Mouse (Mus musculus) midbrain, postnatal 0 days (tissue): ENCODE data around the gene Olfr611. TPM values are rescaled to one million over a fixed set of nuclear protein-coding genes. Genes with fewer than 3 reads are reported as not detected.
A peak's percentile ranks its signal among the peaks of the same experiment; 100 is the strongest.
"Not testable (repeated sequence)": the region's sequence is repeated elsewhere in the genome, so short reads cannot be mapped to it uniquely, and the experiment has no call there.

Experiments
- ATAC-seq: fragments of 200-750 bp; cut with Nextera tagmentation; 2 replicates; pipeline ENCODE4 v1.8.0; 2017; ENCODE audit warnings: moderate number of reproducible peaks, mild to moderate bottlenecking, moderate TSS enrichment, moderate library complexity; ENCODE audit not compliant: low FRiP score
- DNase-seq: peaks from one replicate; pipeline ENCODE4 v3.0.0-alpha.2; 2015; ENCODE audit warnings: low spot score
- H3K27ac ChIP-seq: fragments of 300-500 bp; sonication (generic); 2 replicates; pipeline ENCODE4 v1.5.1; 2014; ENCODE audit warnings: low read depth, mild to moderate bottlenecking, low read length, mixed read lengths
- H3K27me3 ChIP-seq: fragments of 300-500 bp; sonication (generic); 2 replicates; pipeline ENCODE4 v1.6.1; 2014; ENCODE audit warnings: low read length, control low read depth, mixed read lengths; ENCODE audit not compliant: insufficient read depth
- H3K36me3 ChIP-seq: fragments of 300-500 bp; sonication (generic); 2 replicates; pipeline ENCODE4 v1.6.1; 2014; ENCODE audit warnings: low read length, control low read depth, mixed read lengths; ENCODE audit not compliant: insufficient read depth
- H3K4me1 ChIP-seq: fragments of 300-500 bp; sonication (generic); 2 replicates; pipeline ENCODE4 v1.6.1; 2014; ENCODE audit warnings: mild to moderate bottlenecking, control low read depth, antibody characterized with exemption, low read length, mixed read lengths; ENCODE audit not compliant: insufficient read depth
- H3K4me2 ChIP-seq: fragments of 300-500 bp; sonication (generic); 2 replicates; pipeline ENCODE4 v1.6.1; 2014; ENCODE audit warnings: low read depth, mild to moderate bottlenecking, low read length, mixed read lengths; ENCODE audit not compliant: poor library complexity, severe bottlenecking
- H3K4me3 ChIP-seq: fragments of 300-500 bp; sonication (generic); 2 replicates; pipeline ENCODE4 v1.5.1; 2014; ENCODE audit warnings: low read depth, mild to moderate bottlenecking, low read length, moderate library complexity
- H3K9ac ChIP-seq: fragments of 300-500 bp; sonication (generic); replicated peaks from 2 replicates; pipeline ENCODE4 v1.6.1; 2014; ENCODE audit warnings: mild to moderate bottlenecking, low read length, moderate library complexity, mixed read lengths; ENCODE audit not compliant: poor library complexity, severe bottlenecking
- H3K9me3 ChIP-seq: fragments of 300-500 bp; sonication (generic); 2 replicates; pipeline ENCODE4 v1.6.1; 2016; ENCODE audit warnings: low read length, control low read depth
- CTCF ChIP-seq: IDR thresholded peaks from 2 replicates; pipeline ENCODE4 v1.5.1; 2016; ENCODE audit warnings: antibody characterized with exemption, mild to moderate bottlenecking
- WGBS: fragments of 180-500 bp; shearing (Covaris S2); extraction: QIAGEN DNeasy Blood & Tissue Kit; methylation state at CpG from one replicate; pipeline ENCODE4 v1.1.7; 2014; 5-methylcytosine and 5-hydroxymethylcytosine counted together
- polyA plus RNA-seq: library from polyadenylated mRNA; unstranded; fragments of >200 nt; fragmentation: Nextera tagmentation; extraction: Ambion mirVana; gene quantifications from 2 replicates; pipeline ENCODE4 v1.2.1, GENCODE M21; 2015
- total RNA-seq: library from RNA; depleted of rRNA; stranded (reverse); fragments of >200 nt; gene quantifications from 2 replicates; pipeline ENCODE4 v1.2.3, GENCODE M21; 2014; rRNA removed

The Olfr611 gene
- total and polyA plus RNA-seq, 2 experiments from 2014 or later, result not detected

- Histone ChIP-seq H3K4me1 (no peaks in the 10 kb centered on the region), H3K4me2 (no peak within 1 kb of the TSS), H3K9ac (no peak within 1 kb of the TSS), H3K9me3 (no peaks in the 10 kb centered on the region), H3K27ac (no peak within 1 kb of the TSS), H3K27me3 (no peaks in the 10 kb centered on the region), H3K4me3 (no peak within 1 kb of the TSS), H3K36me3 (no peaks in the 10 kb centered on the region)
- 60% methylated on average over 1 of the region's 1 CpGs for WGBS
- no peak for TF ChIP-seq CTCF
- DNase-seq (no peak), ATAC-seq (no peak)
Observed at GRCm38 (mm10) chr7:103497962-103498361, 22.7 kb downstream of the Olfr611 start, which contains the start of gene Olfr609. Gene Olfr609 (minus strand): TSS chr7:103498062.

- peak; percentile 2 for DNase-seq
- H3K9ac ChIP-seq, ATAC-seq, H3K4me2 ChIP-seq, H3K4me1 ChIP-seq, H3K4me3 ChIP-seq, H3K27ac ChIP-seq, H3K27me3 ChIP-seq, H3K36me3 ChIP-seq, H3K9me3 ChIP-seq: not testable (repeated sequence)
- WGBS, result 89% methylated on average over 9 of the region's 9 CpGs
Observed at GRCm38 (mm10) chr7:103477106-103477505, 43.5 kb downstream of the Olfr611 start.

GRCm38 (mm10) chr7:103469577-103469976 lies 51.1 kb downstream of the Olfr611 start, which contains the start of gene Olfr608:
Gene Olfr608 (plus strand): TSS chr7:103469877.
- H3K27ac ChIP-seq, result no peak within 1 kb of the TSS
- no peak for TF ChIP-seq CTCF
- no peak within 1 kb of the TSS for H3K4me2 ChIP-seq
- no peak for DNase-seq
- no peaks in the 10 kb centered on the region for H3K27me3 ChIP-seq
- no peaks in the 10 kb centered on the region for H3K4me1 ChIP-seq
- H3K36me3 ChIP-seq, result no peaks in the 10 kb centered on the region
- H3K9ac ChIP-seq, result no peak within 1 kb of the TSS
- no peak for ATAC-seq
- H3K4me3 ChIP-seq, result no peak within 1 kb of the TSS
- no peaks in the 10 kb centered on the region for H3K9me3 ChIP-seq

Other genes with a start within 250 kb of the Olfr611 start
- not detected in 2 replicates for gene Olfr596, start 215.2 kb downstream of the Olfr611 start, total RNA-seq
- not detected in 2 replicates for gene Olfr596, start 215.2 kb downstream of the Olfr611 start, polyA plus RNA-seq
- gene Olfr597, start 204.5 kb downstream of the Olfr611 start, total RNA-seq, result not detected in 2 replicates
- not detected in 2 replicates for gene Olfr597, start 204.5 kb downstream of the Olfr611 start, polyA plus RNA-seq
- gene Olfr598, start 197.3 kb downstream of the Olfr611 start, total RNA-seq, result not detected in 2 replicates
- gene Olfr598, start 197.3 kb downstream of the Olfr611 start, polyA plus RNA-seq, result not detected in 2 replicates
- not detected in 2 replicates for gene Olfr599, start 184.9 kb downstream of the Olfr611 start, total RNA-seq
- not detected in 2 replicates for gene Olfr599, start 184.9 kb downstream of the Olfr611 start, polyA plus RNA-seq
- gene Olfr600, start 171.2 kb downstream of the Olfr611 start, total RNA-seq, result not detected in 2 replicates
- not detected in 2 replicates for gene Olfr600, start 171.2 kb downstream of the Olfr611 start, polyA plus RNA-seq
- not detected in 2 replicates for gene Olfr601, start 158.2 kb downstream of the Olfr611 start, total RNA-seq
- gene Olfr601, start 158.2 kb downstream of the Olfr611 start, polyA plus RNA-seq, result not detected in 2 replicates
- gene Olfr603, start 134.7 kb downstream of the Olfr611 start, total RNA-seq, result not detected in 2 replicates
- not detected in 2 replicates for gene Olfr603, start 134.7 kb downstream of the Olfr611 start, polyA plus RNA-seq
- gene Usp17lc, start 105.8 kb downstream of the Olfr611 start, total RNA-seq, result not detected in 2 replicates
- not detected in 2 replicates for gene Usp17lc, start 105.8 kb downstream of the Olfr611 start, polyA plus RNA-seq
- not detected in 2 replicates for gene Olfr605, start 75.4 kb downstream of the Olfr611 start, total RNA-seq
- not detected in 2 replicates for gene Olfr605, start 75.4 kb downstream of the Olfr611 start, polyA plus RNA-seq
- not detected in 2 replicates for gene Olfr606, start 71.8 kb downstream of the Olfr611 start, total RNA-seq
- not detected in 2 replicates for gene Olfr606, start 71.8 kb downstream of the Olfr611 start, polyA plus RNA-seq
- gene Olfr607, start 56.7 kb downstream of the Olfr611 start, total RNA-seq, result not detected in 2 replicates
- gene Olfr607, start 56.7 kb downstream of the Olfr611 start, polyA plus RNA-seq, result not detected in 2 replicates
- not detected in 2 replicates for gene Olfr608, start 51.0 kb downstream of the Olfr611 start, total RNA-seq
- not detected in 2 replicates for gene Olfr608, start 51.0 kb downstream of the Olfr611 start, polyA plus RNA-seq
- not detected in 2 replicates for gene Olfr609, start 22.8 kb downstream of the Olfr611 start, total RNA-seq
- not detected in 2 replicates for gene Olfr609, start 22.8 kb downstream of the Olfr611 start, polyA plus RNA-seq
- not detected in 2 replicates for gene Olfr610, start 8.7 kb downstream of the Olfr611 start, total RNA-seq
- not detected in 2 replicates for gene Olfr610, start 8.7 kb downstream of the Olfr611 start, polyA plus RNA-seq
- not detected in 2 replicates for gene Olfr612, start 21.9 kb upstream of the Olfr611 start, total RNA-seq
- not detected in 2 replicates for gene Olfr612, start 21.9 kb upstream of the Olfr611 start, polyA plus RNA-seq
- not detected in 2 replicates for gene Olfr613, start 27.2 kb upstream of the Olfr611 start, total RNA-seq
- gene Olfr613, start 27.2 kb upstream of the Olfr611 start, polyA plus RNA-seq, result not detected in 2 replicates
- not detected in 2 replicates for gene Olfr615, start 35.2 kb upstream of the Olfr611 start, total RNA-seq
- not detected in 2 replicates for gene Olfr615, start 35.2 kb upstream of the Olfr611 start, polyA plus RNA-seq
- gene Olfr616, start 48.3 kb upstream of the Olfr611 start, total RNA-seq, result not detected in 2 replicates
- gene Olfr616, start 48.3 kb upstream of the Olfr611 start, polyA plus RNA-seq, result not detected in 2 replicates
- gene Olfr617, start 52.2 kb upstream of the Olfr611 start, total RNA-seq, result not detected in 2 replicates
- not detected in 2 replicates for gene Olfr617, start 52.2 kb upstream of the Olfr611 start, polyA plus RNA-seq
- not detected in 2 replicates for gene Olfr618, start 69.3 kb upstream of the Olfr611 start, total RNA-seq
- gene Olfr618, start 69.3 kb upstream of the Olfr611 start, polyA plus RNA-seq, result not detected in 2 replicates
- gene Olfr619, start 79.7 kb upstream of the Olfr611 start, total RNA-seq, result not detected in 2 replicates
- gene Olfr619, start 79.7 kb upstream of the Olfr611 start, polyA plus RNA-seq, result not detected in 2 replicates
- gene Olfr620, start 91.7 kb upstream of the Olfr611 start, total RNA-seq, result not detected in 2 replicates
- gene Olfr620, start 91.7 kb upstream of the Olfr611 start, polyA plus RNA-seq, result not detected in 2 replicates
- gene Olfr622, start 121.9 kb upstream of the Olfr611 start, total RNA-seq, result not detected in 2 replicates
- not detected in 2 replicates for gene Olfr622, start 121.9 kb upstream of the Olfr611 start, polyA plus RNA-seq
- gene Olfr623, start 142.9 kb upstream of the Olfr611 start, total RNA-seq, result not detected in 2 replicates
- not detected in 2 replicates for gene Olfr623, start 142.9 kb upstream of the Olfr611 start, polyA plus RNA-seq
- gene Olfr624, start 150.3 kb upstream of the Olfr611 start, total RNA-seq, result not detected in 2 replicates
- gene Olfr624, start 150.3 kb upstream of the Olfr611 start, polyA plus RNA-seq, result not detected in 2 replicates
- gene Olfr625-ps1, start 161.9 kb upstream of the Olfr611 start, total RNA-seq, result not detected in 2 replicates
- not detected in 2 replicates for gene Olfr625-ps1, start 161.9 kb upstream of the Olfr611 start, polyA plus RNA-seq
- not detected in 2 replicates for gene Olfr243, start 193.8 kb upstream of the Olfr611 start, total RNA-seq
- not detected in 2 replicates for gene Olfr243, start 193.8 kb upstream of the Olfr611 start, polyA plus RNA-seq
- not detected in 2 replicates for gene Olfr628, start 209.5 kb upstream of the Olfr611 start, total RNA-seq
- gene Olfr628, start 209.5 kb upstream of the Olfr611 start, polyA plus RNA-seq, result not detected in 2 replicates
- not detected in 2 replicates for gene Olfr629, start 224.1 kb upstream of the Olfr611 start, total RNA-seq
- gene Olfr629, start 224.1 kb upstream of the Olfr611 start, polyA plus RNA-seq, result not detected in 2 replicates
- gene Olfr630, start 236.5 kb upstream of the Olfr611 start, total RNA-seq, result not detected in 2 replicates
- gene Olfr630, start 236.5 kb upstream of the Olfr611 start, polyA plus RNA-seq, result not detected in 2 replicates